Mouse (Mus musculus) lung, adult 2 months (tissue): Measurements from ENCODE around the gene Cdh12.

Source experiments
- CTCF ChIP-seq: fragments of 200-500 bp; IDR thresholded peaks from 2 replicates; pipeline ENCODE4 v1.5.1; 2011; ENCODE audit warnings: mild to moderate bottlenecking, low read length, control low read depth; ENCODE audit not compliant: insufficient read depth
- POLR2A ChIP-seq: fragments of 200-500 bp; IDR thresholded peaks from 2 replicates; pipeline ENCODE4 v1.6.1; 2011; ENCODE audit warnings: low read depth, mild to moderate bottlenecking, control low read depth, low read length, borderline replicate concordance; ENCODE audit errors: extremely low read depth

- TF ChIP-seq CTCF (no peak), POLR2A (no peak)
These were observed 262.8 kb downstream of the Cdh12 start for GRCm38 (mm10) chr15:20711859-20712258.
